Mouse (Mus musculus): Measurements from ENCODE around the gene Hbb-bh2.
"Not testable (repeated sequence)": the region's sequence is repeated elsewhere in the genome, so short reads cannot be mapped to it uniquely, and the experiment has no call there.

Gene Hbb-bh2

GRCm38 (mm10) chr7:103840268-103840667, at the start of gene Hbb-bh2:
Hbb-bh2 (minus strand) TSS chr7:103840520.
- DNase-seq: no peak

GRCm38 (mm10) chr7:103886152-103886551, 45.8 kb upstream of the Hbb-bh2 start, which contains the start of gene Olfr66:
Olfr66 (minus strand) TSS chr7:103886252.
- DNase-seq: no peak

- no peak for DNase-seq
Measured at GRCm38 (mm10) chr7:103877093-103877492, 36.8 kb upstream of the Hbb-bh2 start.

- DNase-seq: no peak
Measured at GRCm38 (mm10) chr7:103874451-103874850, 34.1 kb upstream of the Hbb-bh2 start.

- no peak for DNase-seq
Measured at GRCm38 (mm10) chr7:103873064-103873463, 32.7 kb upstream of the Hbb-bh2 start.

- DNase-seq: no peak
Measured at GRCm38 (mm10) chr7:103870667-103871066, 30.3 kb upstream of the Hbb-bh2 start.

- DNase-seq: no peak
Measured at GRCm38 (mm10) chr7:103865716-103866115, 25.4 kb upstream of the Hbb-bh2 start.

- DNase-seq: no peak
Measured at GRCm38 (mm10) chr7:103861531-103861930, 21.2 kb upstream of the Hbb-bh2 start.

GRCm38 (mm10) chr7:103860855-103861254, 20.5 kb upstream of the Hbb-bh2 start:
- no peak for DNase-seq

- DNase-seq: no peak
Measured at GRCm38 (mm10) chr7:103859076-103859475, 18.8 kb upstream of the Hbb-bh2 start.

GRCm38 (mm10) chr7:103854669-103855068, 14.3 kb upstream of the Hbb-bh2 start:
- DNase-seq: no peak

GRCm38 (mm10) chr7:103853090-103853489, 12.8 kb upstream of the Hbb-bh2 start, which contains the start of gene Hbb-y:
Hbb-y (minus strand) TSS chr7:103853216.
- no peak for DNase-seq

- no peak for DNase-seq
Measured at GRCm38 (mm10) chr7:103844525-103845325, 4.4 kb upstream of the Hbb-bh2 start.

GRCm38 (mm10) chr7:103843034-103843433, 2.7 kb upstream of the Hbb-bh2 start, which contains the start of gene Hbb-bh1:
Hbb-bh1 (minus strand) TSS chr7:103843164.
- no peak for DNase-seq

GRCm38 (mm10) chr7:103827808-103828207, 12.5 kb downstream of the Hbb-bh2 start, which contains the start of gene Hbb-bs:
Hbb-bs (minus strand) TSS chr7:103828096.
- no peak for DNase-seq

GRCm38 (mm10) chr7:103827139-103827538, 13.2 kb downstream of the Hbb-bh2 start:
- not testable (repeated sequence) for DNase-seq

GRCm38 (mm10) chr7:103826255-103826887, 13.9 kb downstream of the Hbb-bh2 start:
- DNase-seq: no peak

GRCm38 (mm10) chr7:103825536-103826254, 14.6 kb downstream of the Hbb-bh2 start:
- DNase-seq: no peak

GRCm38 (mm10) chr7:103824597-103824996, 15.7 kb downstream of the Hbb-bh2 start:
- no peak for DNase-seq

- DNase-seq: not testable (repeated sequence)
Measured at GRCm38 (mm10) chr7:103815085-103815484, 25.2 kb downstream of the Hbb-bh2 start.

GRCm38 (mm10) chr7:103813766-103814165, 26.6 kb downstream of the Hbb-bh2 start, which contains the start of gene Hbb-bt:
Hbb-bt (minus strand) TSS chr7:103813996.
- DNase-seq: no peak

- not testable (repeated sequence) for DNase-seq
Measured at GRCm38 (mm10) chr7:103813152-103813551, 27.2 kb downstream of the Hbb-bh2 start.

- no peak for DNase-seq
Measured at GRCm38 (mm10) chr7:103812174-103812573, 28.1 kb downstream of the Hbb-bh2 start.

All from cerebellum, postnatal 36 days (tissue).